Mouse (Mus musculus): ENCODE data around the gene Sympk. TPM values are rescaled to one million over a fixed set of nuclear protein-coding genes. Genes with fewer than 3 reads are reported as not detected.

Gene Sympk
- polyA plus RNA-seq, 1 experiment from 2014 or later, result 22.7 TPM

DNA sequence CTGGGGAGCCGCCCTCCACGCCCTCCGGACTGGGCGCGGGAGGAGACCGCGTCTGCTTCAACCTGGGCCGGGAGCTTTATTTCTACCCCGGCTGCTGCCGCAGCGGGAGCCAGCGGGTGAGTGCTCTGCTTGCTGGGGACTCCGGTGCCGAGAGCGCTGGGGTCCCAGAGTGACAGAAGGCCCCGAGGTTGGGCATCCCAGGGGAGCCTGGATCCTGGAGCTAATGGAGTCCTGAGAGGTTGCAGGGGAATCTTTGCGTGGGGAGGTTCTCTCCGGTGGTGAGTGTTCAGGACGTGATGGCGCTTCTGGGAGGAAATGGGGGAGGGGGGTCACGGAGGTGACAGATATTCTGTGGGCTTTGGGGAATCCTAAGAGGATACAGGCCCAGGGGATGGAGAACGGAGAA, 52.4 kb downstream of the Sympk start:
- DNase-seq (ENCODE audit: low spot score), result no peak
- 0% methylated on average over 22 of the region's 22 CpGs for WGBS
- Histone ChIP-seq H3K27me3 (replicated peaks; ENCODE audit: control insufficient read depth, insufficient read depth, low read length) (no peaks in the 10 kb centered on the region), H3K9ac (ENCODE audit: low read length) (peak overlapping the region; percentile 98), H3K4me1 (ENCODE audit: control insufficient read depth, insufficient read depth, low read length) (peaks cover 11% of the 10 kb centered on the region), H3K27ac (ENCODE audit: low read depth, low read length) (peak overlapping the region; percentile 78), H3K36me3 (ENCODE audit: control insufficient read depth, insufficient read depth, low read length) (peaks cover 40% of the 10 kb centered on the region), H3K4me2 (ENCODE audit: low read length) (peak overlapping the region; percentile 91), H3K4me3 (ENCODE audit: low read depth, low read length) (peak overlapping the region; percentile 97), H3K9me3 (replicated peaks; ENCODE audit: control insufficient read depth, low read length) (no peaks in the 10 kb centered on the region)
- ATAC-seq, result no peak

GRCm38 (mm10) chr7:19077761-19078160, 53.6 kb downstream of the Sympk start:
- ATAC-seq (no peak), DNase-seq (ENCODE audit: low spot score) (no peak)
- no peak overlapping the region for H3K4me3 ChIP-seq (ENCODE audit: low read depth, low read length)
- H3K4me1 ChIP-seq (ENCODE audit: control insufficient read depth, insufficient read depth, low read length), result peaks cover 11% of the 10 kb centered on the region
- H3K27ac ChIP-seq (ENCODE audit: low read depth, low read length), result no peak overlapping the region
- H3K27me3 ChIP-seq (replicated peaks; ENCODE audit: control insufficient read depth, insufficient read depth, low read length), result no peaks in the 10 kb centered on the region
- 84% methylated on average over 14 of the region's 14 CpGs for WGBS
- H3K9ac ChIP-seq (ENCODE audit: low read length), result no peak overlapping the region
- H3K36me3 ChIP-seq (ENCODE audit: control insufficient read depth, insufficient read depth, low read length), result peaks cover 52% of the 10 kb centered on the region
- no peaks in the 10 kb centered on the region for H3K9me3 ChIP-seq (replicated peaks; ENCODE audit: control insufficient read depth, low read length)
- peak overlapping the region; percentile 91 for H3K4me2 ChIP-seq (ENCODE audit: low read length)

DNA sequence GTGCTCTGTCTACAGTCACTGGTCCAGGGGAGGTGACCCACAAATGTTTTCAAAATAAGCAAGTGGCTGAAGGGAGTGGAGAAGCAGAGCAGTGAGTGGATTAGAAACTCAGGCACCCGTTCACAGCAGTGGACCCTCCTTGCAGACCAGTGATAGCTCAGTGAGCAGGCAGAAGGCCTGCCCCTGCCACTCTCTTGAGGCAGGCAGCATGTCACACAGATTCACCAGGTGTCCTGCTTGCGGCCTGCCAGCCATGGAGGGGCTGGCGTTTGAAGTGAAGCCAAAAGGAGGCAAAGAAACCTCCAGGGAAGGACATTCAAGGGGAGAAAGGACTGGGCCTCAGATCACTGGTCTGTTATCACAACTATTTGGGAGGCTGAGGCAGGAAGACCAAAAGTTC, 54.6 kb downstream of the Sympk start:
- H3K4me3 ChIP-seq (ENCODE audit: low read depth, low read length), result no peak overlapping the region
- H3K4me1 ChIP-seq (ENCODE audit: control insufficient read depth, insufficient read depth, low read length), result peaks cover 11% of the 10 kb centered on the region
- no peak for DNase-seq (ENCODE audit: low spot score)
- H3K36me3 ChIP-seq (ENCODE audit: control insufficient read depth, insufficient read depth, low read length), result peaks cover 59% of the 10 kb centered on the region
- no peaks in the 10 kb centered on the region for H3K9me3 ChIP-seq (replicated peaks; ENCODE audit: control insufficient read depth, low read length)
- ATAC-seq, result no peak
- H3K27me3 ChIP-seq (replicated peaks; ENCODE audit: control insufficient read depth, insufficient read depth, low read length), result no peaks in the 10 kb centered on the region
- no peak overlapping the region for H3K9ac ChIP-seq (ENCODE audit: low read length)
- H3K4me2 ChIP-seq (ENCODE audit: low read length), result no peak overlapping the region
- no peak overlapping the region for H3K27ac ChIP-seq (ENCODE audit: low read depth, low read length)
- 91% methylated on average over 3 of the region's 3 CpGs for WGBS

DNA sequence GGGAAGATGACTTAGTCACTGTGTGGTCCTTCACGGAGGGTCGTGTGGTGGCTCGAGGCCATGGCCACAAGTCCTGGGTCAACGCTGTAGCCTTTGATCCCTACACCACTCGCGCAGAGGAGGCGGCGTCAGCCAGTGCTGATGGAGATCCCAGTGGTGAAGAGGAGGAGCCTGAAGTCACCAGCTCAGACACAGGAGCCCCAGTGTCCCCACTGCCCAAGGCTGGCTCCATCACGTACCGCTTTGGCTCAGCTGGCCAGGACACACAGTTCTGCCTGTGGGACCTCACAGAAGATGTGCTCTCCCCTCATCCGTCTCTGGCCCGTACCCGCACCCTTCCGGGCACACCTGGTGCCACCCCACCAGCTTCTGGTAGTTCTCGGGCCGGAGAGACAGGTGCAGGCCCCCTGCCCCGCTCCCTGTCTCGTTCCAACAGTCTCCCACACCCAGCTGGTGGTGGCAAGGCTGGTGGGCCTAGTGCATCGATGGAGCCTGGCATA, 56.3 kb downstream of the Sympk start:
- WGBS, result 87% methylated on average over 19 of the region's 19 CpGs
- H3K4me2 ChIP-seq (ENCODE audit: low read length), result no peak overlapping the region
- peaks cover 8% of the 10 kb centered on the region for H3K4me1 ChIP-seq (ENCODE audit: control insufficient read depth, insufficient read depth, low read length)
- peaks cover 66% of the 10 kb centered on the region for H3K36me3 ChIP-seq (ENCODE audit: control insufficient read depth, insufficient read depth, low read length)
- no peak overlapping the region for H3K27ac ChIP-seq (ENCODE audit: low read depth, low read length)
- no peaks in the 10 kb centered on the region for H3K9me3 ChIP-seq (replicated peaks; ENCODE audit: control insufficient read depth, low read length)
- H3K9ac ChIP-seq (ENCODE audit: low read length), result no peak overlapping the region
- ATAC-seq (no peak), DNase-seq (ENCODE audit: low spot score) (no peak)
- H3K27me3 ChIP-seq (replicated peaks; ENCODE audit: control insufficient read depth, insufficient read depth, low read length), result no peaks in the 10 kb centered on the region
- H3K4me3 ChIP-seq (ENCODE audit: low read depth, low read length), result no peak overlapping the region

DNA sequence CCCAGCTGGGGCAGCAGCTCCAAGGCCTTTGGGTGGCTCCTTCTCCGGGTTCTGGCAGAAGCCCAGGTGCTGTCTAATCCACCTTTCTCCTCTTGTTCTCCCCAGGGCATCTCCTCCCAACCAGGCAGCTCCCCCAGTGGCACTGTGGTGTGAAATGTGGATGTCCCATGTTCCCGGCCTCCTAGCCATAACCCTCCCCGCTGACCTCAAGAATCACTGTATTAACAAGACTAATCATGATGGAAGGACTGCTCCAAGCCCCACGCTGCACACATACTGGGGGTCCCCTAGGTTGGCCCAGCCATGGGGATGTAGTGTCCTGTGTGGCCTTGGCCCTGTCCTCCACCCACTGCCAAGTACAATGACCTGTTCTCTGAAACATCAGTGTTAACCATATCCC, 58.0 kb downstream of the Sympk start:
- no peak overlapping the region for H3K4me3 ChIP-seq (ENCODE audit: low read depth, low read length)

DNA sequence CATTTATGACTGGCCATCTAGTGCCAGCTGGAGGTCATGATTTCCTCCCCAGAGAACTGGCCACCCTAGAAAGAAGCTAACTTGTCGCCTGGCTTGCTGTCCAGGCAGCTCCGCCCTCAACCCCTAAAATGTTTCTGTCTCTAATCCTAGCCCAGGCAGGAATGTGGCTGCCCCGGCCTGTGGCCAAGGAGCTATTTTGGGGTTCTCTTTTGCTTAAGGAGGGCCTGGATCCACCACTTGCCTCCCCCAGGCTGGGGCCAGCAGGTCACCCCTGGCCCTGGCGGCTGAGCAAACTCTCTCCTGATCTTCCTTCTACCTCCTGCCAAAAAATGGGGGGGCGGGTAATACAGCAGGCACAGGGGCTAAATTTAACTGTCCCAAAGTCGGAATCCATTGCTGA, 58.9 kb downstream of the Sympk start:
- Histone ChIP-seq H3K9me3 (replicated peaks; ENCODE audit: control insufficient read depth, low read length) (no peaks in the 10 kb centered on the region), H3K4me3 (ENCODE audit: low read depth, low read length) (no peak overlapping the region), H3K27me3 (replicated peaks; ENCODE audit: control insufficient read depth, insufficient read depth, low read length) (no peaks in the 10 kb centered on the region), H3K4me1 (ENCODE audit: control insufficient read depth, insufficient read depth, low read length) (no peaks in the 10 kb centered on the region), H3K36me3 (ENCODE audit: control insufficient read depth, insufficient read depth, low read length) (peaks cover 76% of the 10 kb centered on the region), H3K27ac (ENCODE audit: low read depth, low read length) (no peak overlapping the region), H3K4me2 (ENCODE audit: low read length) (no peak overlapping the region), H3K9ac (ENCODE audit: low read length) (no peak overlapping the region)
- 62% methylated on average over 6 of the region's 6 CpGs for WGBS
- DNase-seq (ENCODE audit: low spot score) (no peak), ATAC-seq (no peak)

More for the DNA sequence above, 58.0 kb downstream of the Sympk start:
- Histone ChIP-seq H3K36me3 (ENCODE audit: control insufficient read depth, insufficient read depth, low read length) (peaks cover 72% of the 10 kb centered on the region), H3K9ac (ENCODE audit: low read length) (no peak overlapping the region), H3K4me2 (ENCODE audit: low read length) (no peak overlapping the region), H3K27me3 (replicated peaks; ENCODE audit: control insufficient read depth, insufficient read depth, low read length) (no peaks in the 10 kb centered on the region), H3K9me3 (replicated peaks; ENCODE audit: control insufficient read depth, low read length) (no peaks in the 10 kb centered on the region), H3K4me1 (ENCODE audit: control insufficient read depth, insufficient read depth, low read length) (peaks cover 3% of the 10 kb centered on the region; the same call in 1 of the 2 replicates), H3K27ac (ENCODE audit: low read depth, low read length) (no peak overlapping the region)
- WGBS, result 85% methylated on average over 4 of the region's 4 CpGs
- ATAC-seq (no peak), DNase-seq (ENCODE audit: low spot score) (no peak)

- no peak within 1 kb of the TSS for H3K9ac ChIP-seq (ENCODE audit: low read length)
Measured at GRCm38 (mm10) chr7:19083701-19084100, 59.5 kb downstream of the Sympk start, which contains the start of gene Dmpk. Dmpk (plus strand) TSS chr7:19083849.

GRCm38 (mm10) chr7:19084277-19084771, 60.1 kb downstream of the Sympk start:
- Histone ChIP-seq H3K36me3 (ENCODE audit: control insufficient read depth, insufficient read depth, low read length) (peaks cover 73% of the 10 kb centered on the region), H3K27me3 (replicated peaks; ENCODE audit: control insufficient read depth, insufficient read depth, low read length) (no peaks in the 10 kb centered on the region), H3K4me1 (ENCODE audit: control insufficient read depth, insufficient read depth, low read length) (no peaks in the 10 kb centered on the region), H3K27ac (ENCODE audit: low read depth, low read length) (no peak overlapping the region), H3K4me3 (ENCODE audit: low read depth, low read length) (no peak overlapping the region), H3K4me2 (ENCODE audit: low read length) (no peak overlapping the region), H3K9me3 (replicated peaks; ENCODE audit: control insufficient read depth, low read length) (no peaks in the 10 kb centered on the region), H3K9ac (ENCODE audit: low read length) (no peak overlapping the region)
- ATAC-seq, result no peak
- WGBS, result 83% methylated on average over 6 of the region's 6 CpGs
- DNase-seq (ENCODE audit: low spot score), result no peak

More at GRCm38 (mm10) chr7:19083701-19084100, 59.5 kb downstream of the Sympk start, which contains the start of gene Dmpk:
- H3K27me3 ChIP-seq (replicated peaks; ENCODE audit: control insufficient read depth, insufficient read depth, low read length), result no peaks in the 10 kb centered on the region
- peaks cover 75% of the 10 kb centered on the region for H3K36me3 ChIP-seq (ENCODE audit: control insufficient read depth, insufficient read depth, low read length)
- H3K4me2 ChIP-seq (ENCODE audit: low read length), result no peak within 1 kb of the TSS
- ATAC-seq (no peak), DNase-seq (ENCODE audit: low spot score) (no peak)
- 59% methylated on average over 10 of the region's 10 CpGs for WGBS
- H3K4me1 ChIP-seq (ENCODE audit: control insufficient read depth, insufficient read depth, low read length), result no peaks in the 10 kb centered on the region
- no peak within 1 kb of the TSS for H3K27ac ChIP-seq (ENCODE audit: low read depth, low read length)
- no peak within 1 kb of the TSS for H3K4me3 ChIP-seq (ENCODE audit: low read depth, low read length)
- H3K9me3 ChIP-seq (replicated peaks; ENCODE audit: control insufficient read depth, low read length), result no peaks in the 10 kb centered on the region

DNA sequence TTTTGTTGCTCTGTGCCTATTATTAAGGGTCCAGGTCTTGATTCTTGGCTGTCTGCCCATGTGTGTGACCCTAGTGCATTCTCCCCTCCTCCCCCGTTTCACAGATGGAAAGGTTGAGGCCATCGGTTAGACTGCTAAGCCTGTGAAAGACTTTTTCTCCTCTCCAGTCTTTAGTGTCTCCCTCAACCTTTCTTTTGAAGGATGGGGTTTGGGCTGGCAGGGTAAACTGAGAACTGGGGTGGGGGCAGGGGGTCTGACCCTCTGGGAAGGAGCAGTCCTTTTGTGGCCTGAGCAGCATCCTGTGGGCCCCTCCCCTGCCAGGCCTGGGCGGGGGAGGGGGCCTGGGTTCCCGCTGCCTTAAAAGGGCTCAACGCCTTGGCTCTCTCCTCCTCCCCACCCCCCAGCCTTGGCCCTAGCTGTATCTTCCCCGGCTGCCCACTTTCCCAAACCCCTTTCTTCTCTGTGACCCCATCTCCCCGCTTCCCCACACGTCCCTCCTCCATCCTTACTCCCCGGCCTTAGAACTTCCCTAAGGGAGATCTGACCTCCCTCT, 60.8 kb downstream of the Sympk start:
- Histone ChIP-seq H3K4me1 (ENCODE audit: control insufficient read depth, insufficient read depth, low read length) (no peaks in the 10 kb centered on the region), H3K36me3 (ENCODE audit: control insufficient read depth, insufficient read depth, low read length) (peaks cover 73% of the 10 kb centered on the region), H3K27me3 (replicated peaks; ENCODE audit: control insufficient read depth, insufficient read depth, low read length) (no peaks in the 10 kb centered on the region), H3K27ac (ENCODE audit: low read depth, low read length) (no peak overlapping the region), H3K4me3 (ENCODE audit: low read depth, low read length) (no peak overlapping the region), H3K9me3 (replicated peaks; ENCODE audit: control insufficient read depth, low read length) (no peaks in the 10 kb centered on the region), H3K9ac (ENCODE audit: low read length) (no peak overlapping the region), H3K4me2 (ENCODE audit: low read length) (no peak overlapping the region)
- DNase-seq (ENCODE audit: low spot score) (no peak), ATAC-seq (no peak)
- WGBS, result 26% methylated on average over 8 of the region's 9 CpGs
